Mouse (Mus musculus): Measurements from ENCODE around the gene Ttll8. TPM values are rescaled to one million over a fixed set of nuclear protein-coding genes. Genes with fewer than 3 reads are reported as not detected.

The Ttll8 gene
- total RNA-seq, 2 experiments from 2014 or later = not detected

DNA sequence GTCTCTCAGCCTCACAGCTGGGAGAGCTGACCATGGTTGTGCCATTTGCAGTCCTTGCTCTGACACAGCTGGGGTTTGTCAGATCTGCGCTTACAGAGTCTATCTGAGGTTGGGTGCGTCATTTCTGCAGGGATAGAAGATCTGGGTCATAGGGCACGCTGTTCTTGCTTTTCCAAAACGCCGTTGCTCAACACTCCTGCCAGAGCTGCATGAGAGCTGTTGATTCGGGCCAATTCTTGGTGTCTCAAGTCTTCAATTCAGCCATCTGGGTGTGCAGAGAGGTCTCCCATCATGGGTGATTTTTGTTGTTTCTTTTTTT lies 32.3 kb downstream of the Ttll8 start:
- DNase-seq (ENCODE audit: low spot score) = peak; percentile 9

DNA sequence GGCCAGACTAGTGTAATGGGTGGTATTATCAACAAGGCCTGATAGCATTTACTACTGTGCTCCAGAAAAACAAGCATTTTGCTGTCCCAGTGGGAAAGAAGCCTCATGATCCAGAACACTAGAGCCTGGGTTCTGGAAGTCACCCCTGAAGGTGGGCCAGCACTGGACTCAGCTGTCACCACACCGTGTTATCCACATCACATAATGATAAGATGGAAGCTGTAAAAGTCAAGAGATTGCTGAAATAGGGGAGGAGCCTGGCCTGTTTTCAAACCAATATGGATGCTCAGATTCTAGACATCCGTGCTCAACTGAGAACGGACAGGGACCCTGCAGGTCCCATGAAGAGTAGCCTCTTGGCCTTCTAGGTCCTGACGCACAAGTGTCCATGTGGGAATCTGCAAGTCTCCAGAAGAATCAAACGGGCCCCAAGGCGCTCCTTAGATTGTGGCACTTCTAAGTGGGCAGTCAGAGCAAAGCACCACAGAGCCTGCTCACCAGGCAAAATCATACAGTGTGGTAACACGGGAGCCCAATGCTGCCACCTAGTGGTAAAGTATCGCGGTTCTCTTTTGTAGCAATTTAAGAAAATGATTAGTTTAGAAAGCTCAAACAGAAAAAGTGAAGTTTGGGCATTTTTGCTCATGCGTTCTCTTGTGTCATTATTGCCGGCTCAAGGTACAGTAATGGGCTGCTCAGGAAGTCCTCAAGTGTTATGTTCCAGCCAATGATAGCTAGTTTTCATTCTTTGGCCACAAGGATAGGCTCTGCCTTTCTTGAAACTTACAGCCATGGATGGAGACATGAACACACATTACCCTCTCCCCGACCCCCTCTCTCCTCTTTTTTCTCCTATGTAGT lies 32.9 kb downstream of the Ttll8 start:
- DNase-seq (ENCODE audit: low spot score) = peak; percentile 75

DNA sequence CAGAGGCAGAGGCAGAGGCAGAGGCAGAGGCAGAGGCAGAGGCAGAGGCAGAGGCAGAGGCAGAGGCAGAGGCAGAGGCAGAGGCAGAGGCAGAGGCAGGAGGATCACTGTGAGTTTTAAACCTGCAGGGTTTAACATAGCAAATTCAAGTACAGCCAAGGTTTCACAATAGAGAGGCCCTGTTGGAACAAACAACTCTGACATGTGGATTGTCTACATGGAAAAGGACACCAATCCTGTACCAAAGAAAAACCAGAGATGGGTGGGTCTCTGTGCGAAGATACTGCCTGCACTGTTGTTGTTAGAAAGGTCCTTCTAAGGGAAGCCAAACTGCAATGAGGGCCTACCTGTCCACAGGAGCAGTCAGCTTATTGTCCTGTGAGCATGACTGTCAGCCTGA lies 34.2 kb downstream of the Ttll8 start:
- no peak for DNase-seq (ENCODE audit: low spot score)

DNA sequence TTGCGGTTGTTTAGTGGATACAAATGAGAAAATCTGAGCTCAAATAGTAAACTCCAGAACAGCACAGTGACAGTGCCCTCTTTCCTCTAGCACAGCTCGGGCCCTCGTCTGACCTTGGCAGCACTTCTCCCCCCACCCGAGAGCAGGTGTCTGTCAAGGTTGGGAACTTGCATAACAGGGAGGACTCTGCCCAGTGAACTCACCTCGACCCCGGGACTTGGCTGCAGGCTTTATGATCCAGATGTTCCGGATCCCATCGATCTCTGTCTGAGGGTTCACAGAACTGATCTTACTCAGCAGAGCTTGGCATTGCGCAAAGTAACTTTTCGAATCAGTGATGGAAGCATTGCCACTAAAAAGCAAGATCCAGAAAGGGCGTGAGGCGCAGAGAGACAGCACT lies 34.9 kb downstream of the Ttll8 start:
- no peak for DNase-seq (ENCODE audit: low spot score)

DNA sequence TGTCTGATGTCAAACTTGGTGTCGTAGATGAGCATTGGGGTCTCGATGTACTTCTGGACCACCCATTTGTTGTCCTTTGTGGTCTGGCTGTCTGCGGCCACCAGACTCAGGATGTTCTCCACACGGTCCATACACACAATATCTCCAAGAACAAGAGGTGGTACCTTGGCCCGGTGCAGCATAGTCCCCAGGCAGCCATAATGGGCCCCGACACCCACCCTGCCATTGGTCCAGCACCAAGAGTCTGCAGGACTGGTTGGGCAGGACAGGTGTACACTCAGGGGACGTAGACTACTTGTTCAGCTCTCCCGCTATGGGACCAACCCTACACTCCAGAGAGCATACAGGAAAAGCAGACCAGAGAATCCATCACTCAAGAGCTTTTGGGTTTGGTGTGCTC lies 37.1 kb downstream of the Ttll8 start:
- no peak for DNase-seq (ENCODE audit: low spot score)

DNA sequence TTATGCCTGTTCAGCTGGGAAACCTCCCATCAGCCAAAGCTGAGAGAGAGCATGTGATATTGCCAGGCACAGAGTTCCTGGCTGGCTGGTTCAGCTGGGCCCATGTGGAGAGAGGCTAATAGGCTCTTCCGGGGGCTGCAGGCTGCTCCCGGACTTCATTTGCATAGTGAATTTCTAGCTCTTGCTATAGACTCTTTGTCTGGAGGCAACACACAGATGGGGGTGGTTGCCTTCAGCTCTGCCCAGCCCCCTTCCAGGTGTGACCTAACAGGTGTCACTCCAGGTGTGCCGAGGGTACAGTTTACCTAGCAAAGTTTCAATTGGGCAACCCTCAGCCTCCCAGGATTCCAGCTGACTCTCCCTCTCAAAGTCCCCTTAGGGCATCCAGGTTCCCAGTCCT lies 37.9 kb downstream of the Ttll8 start:
- DNase-seq (ENCODE audit: low spot score) = no peak

DNA sequence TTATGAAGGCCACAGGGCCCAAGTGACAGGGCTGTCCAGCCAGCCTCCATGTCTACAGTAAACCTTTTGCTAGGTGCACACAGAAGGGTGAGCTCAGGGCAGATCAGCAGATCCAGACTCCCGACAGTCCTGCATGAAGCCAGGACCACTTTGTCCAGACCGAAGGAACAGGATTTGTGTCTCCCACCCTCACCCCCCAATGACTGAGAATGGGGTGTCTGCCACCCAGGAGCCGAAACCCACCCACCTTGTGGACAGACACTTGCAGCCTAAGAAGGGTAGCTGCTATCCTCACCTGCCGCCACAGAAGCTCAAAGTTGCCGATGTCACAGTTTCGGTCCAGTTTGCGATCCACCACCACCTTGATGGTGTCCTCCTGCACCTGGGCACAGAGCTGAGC lies 39.2 kb downstream of the Ttll8 start:
- no peak for DNase-seq (ENCODE audit: low spot score)

DNA sequence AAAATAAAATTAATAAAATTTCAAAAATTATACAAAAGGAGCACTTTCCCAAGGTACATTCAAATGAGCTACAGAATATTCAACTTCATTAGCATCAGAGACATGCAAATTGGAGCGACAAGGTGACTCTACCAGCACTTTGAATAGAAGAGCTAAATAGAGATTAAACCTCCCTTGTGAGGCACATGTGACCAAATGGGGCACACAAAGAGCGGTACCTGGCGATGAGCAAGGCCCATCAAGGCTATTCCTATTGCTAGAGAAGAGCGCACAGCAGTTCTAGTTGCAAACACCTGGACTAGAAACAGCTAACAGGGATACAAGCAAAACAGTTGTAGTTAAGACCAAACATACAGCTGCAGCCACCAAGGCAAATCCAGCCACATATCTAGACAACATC lies 47.9 kb downstream of the Ttll8 start:
- DNase-seq (ENCODE audit: low spot score) = no peak

DNA sequence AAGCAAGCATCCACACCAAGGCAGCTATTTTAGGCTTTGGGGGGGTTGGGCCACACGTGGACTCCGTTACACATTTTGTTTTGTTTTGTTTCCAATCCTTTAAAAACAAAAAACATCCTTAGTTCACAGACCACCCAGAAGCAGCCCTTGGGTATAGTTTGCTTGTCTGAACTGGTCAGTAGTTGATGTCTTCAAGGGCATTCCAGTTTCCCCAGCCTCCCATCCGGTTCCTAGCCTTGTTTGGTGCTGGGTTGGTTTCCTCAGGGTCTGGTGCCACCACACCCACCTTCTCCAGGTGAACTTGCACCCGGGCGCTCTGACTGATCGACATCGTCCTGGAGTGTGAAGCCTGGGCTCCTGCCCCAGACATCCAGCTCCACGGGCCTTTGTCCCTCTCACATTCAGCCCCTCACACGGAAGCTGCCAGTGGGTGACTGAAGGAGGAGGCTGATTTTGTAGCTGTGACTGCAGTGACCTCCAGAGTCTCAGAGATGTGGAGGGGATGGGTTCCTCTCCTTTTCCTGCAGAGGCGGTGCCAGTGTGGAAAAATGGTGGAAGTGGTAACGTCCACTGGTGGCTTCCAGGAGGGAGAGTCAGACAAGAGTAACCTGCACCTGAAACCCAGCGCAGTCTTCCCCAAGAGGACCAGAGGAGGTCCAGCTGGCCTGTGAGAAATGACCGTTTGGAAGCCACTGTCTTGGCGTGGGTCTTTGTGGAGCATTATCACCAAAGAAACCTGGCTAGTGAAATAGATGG lies 50.0 kb downstream of the Ttll8 start:
- DNase-seq (ENCODE audit: low spot score) = no peak

DNA sequence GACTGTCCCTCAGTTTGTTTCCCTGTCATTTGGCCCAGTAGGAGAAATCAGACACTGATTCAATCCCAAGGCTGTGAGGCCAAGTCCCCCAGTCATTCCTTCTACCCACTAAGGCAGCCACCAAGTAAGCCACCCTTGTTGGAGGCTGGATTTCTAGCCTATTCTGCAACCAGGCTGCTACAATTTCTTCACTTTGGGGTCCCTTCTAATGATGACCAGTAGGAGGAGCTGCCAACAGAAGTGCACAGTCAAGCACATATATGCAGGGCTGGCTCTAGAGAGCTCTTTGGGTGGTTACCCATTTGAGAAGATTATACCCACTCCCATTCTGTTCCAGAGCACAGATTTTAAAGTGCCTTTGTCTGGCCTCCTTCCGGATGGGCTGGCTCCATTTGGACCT lies 51.1 kb downstream of the Ttll8 start:
- no peak for DNase-seq (ENCODE audit: low spot score)

DNA sequence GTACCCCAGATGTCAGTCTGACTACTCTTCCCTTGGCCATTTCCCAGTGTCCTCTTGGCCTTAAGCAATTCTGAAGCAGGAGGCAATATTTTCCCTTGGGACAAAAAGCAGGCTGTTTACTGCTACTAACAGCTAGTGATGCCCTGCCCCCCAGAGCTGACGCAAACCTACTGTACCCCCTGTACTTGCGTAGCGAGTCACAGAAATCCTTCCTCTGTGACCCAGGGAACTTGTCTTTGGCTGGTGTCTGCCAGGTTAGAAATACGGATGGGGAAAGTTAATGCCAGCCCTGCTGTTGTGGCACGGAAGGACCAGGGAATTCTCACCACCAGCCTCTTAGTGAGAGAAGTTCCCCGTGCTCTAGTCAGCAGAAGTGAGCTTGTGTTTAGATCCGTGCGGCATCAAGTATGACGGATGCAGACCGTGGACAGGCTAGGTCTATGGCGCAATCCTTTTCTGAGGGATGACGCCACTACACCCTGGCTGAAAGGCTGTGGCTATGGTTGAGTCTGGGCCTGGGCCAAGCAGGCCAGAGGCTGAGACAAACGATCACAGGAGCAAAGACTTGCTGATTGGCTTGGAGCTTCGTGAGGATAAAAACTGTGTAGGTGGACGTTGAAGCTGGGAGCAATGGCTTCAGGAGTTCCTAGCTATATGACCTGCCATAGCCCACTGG lies 51.9 kb downstream of the Ttll8 start:
- DNase-seq (ENCODE audit: low spot score) = no peak

DNA sequence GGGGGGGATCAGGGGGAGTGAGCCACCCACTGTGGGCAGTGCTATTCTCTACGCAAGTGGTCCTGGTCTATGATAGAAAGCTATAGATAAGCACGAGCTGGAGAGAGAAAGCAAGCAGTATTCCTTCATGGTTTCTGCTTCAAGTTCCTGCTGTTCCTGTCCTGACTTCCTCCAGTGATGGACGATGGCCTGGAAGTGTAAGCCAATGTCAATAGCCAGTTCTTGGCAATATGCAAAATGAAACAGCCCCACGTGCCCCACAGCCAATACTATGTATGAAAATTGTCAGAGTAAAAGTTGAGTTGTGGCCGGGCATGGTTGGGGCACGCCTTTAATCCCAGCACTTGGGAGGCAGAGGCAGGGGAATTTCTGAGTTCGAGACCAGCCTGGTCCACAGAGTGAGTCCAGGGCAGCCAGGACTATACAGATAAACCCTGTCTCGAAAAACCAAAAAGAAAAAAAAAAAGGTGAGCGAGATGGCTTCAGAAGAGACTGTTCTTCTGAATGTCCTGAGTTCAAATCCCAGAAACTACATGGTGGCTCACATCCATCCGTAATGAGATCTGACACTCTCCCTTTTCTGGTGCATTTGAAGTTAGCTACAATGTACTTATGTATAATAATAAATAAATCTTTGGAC lies 57.8 kb downstream of the Ttll8 start:
- DNase-seq (ENCODE audit: low spot score) = no peak

DNA sequence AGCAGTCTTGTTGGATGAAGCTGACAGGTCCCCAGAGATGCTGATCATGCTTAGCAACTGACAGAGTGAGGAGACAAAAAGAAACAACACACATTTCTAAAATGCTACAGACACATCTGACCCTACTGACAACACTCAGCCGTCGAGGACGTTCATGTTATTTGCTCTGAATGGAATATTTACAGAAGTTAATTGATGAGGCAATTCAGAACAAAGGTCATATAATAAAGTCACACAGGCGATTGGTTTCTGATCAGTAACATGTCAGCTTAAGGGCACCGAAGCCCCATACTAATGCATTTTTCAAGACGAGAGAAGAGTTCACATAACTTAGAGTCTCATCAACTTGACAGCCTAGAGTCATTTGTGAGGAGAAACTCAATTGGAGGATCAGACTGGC lies 58.3 kb downstream of the Ttll8 start:
- DNase-seq (ENCODE audit: low spot score) = no peak

DNA sequence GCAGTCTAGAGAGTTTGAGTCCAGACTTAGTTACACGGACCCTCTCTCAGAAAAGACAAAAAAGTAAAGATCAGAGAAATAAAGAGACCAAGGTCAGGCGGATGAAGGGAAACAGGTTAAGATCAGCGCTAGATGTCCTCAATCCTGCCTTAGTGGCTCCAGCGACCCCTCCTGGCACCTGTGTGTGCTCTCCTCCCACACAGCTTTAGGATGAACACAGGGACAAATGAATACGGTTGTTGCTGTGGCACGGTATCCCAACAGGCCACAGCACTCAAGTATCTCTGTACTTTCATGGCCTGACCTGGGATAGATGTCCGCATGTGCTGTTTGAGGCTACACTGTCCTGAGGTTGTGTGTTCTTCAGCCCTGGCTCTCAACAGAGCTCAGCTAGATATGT lies 59.1 kb downstream of the Ttll8 start:
- no peak for DNase-seq (ENCODE audit: low spot score)

DNA sequence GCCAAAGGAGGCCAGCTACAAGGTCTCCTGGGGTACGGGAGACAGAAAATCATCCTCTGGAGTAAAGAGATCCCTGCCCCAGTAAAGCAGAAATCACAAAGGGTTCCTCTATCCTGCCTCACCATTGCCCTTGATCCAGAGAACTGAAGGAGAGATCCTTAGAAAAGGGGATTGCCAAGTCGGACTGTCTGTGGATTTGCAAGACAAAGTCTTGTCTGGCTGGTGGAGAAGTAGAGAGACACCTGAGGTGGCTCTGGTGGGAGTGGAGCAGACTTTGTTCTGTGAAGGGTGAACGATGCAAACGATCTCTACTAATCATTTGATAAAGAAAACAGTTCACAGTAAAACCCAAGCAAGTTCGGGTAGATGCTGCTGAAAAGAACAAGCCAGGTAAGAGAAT lies 61.3 kb downstream of the Ttll8 start:
- DNase-seq (ENCODE audit: low spot score) = no peak

DNA sequence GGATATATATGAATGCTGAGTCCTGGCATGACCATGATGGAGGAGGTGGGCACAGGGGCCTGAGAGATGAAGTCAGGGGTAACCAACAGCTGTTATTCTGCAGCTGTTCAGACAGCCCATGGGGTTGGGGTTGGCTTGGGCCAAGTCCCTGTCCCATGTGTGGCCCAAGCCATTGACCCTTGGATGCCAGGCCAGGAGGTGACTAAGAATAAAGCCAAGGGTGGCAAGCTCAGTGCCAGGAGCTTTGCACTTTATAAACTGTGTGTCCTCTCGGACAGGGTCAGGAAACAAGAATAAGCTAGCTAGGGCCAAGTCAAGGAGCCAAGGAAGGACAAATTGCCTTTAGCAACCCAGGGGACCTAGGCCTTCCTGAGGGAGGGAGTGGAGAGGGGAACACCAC lies 62.0 kb downstream of the Ttll8 start:
- DNase-seq (ENCODE audit: low spot score) = no peak

DNA sequence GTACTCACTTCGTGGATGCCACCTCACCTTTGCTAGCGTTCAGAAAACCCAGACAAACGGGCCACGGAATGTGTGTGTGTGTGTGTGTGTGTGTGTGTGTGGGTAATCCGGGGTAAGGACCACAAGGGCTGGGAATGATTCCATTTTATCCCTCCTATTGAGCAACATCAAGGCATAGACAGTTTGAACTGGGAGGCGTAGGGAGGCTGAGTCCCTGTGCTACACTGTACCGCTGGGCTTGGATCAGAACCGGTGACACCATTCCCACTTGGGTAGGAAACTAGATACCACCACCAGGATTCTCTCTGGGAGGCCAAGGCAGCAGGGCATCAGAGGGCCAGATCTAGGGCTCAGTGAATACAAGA lies 62.6 kb downstream of the Ttll8 start:
- no peak for DNase-seq (ENCODE audit: low spot score)

DNA sequence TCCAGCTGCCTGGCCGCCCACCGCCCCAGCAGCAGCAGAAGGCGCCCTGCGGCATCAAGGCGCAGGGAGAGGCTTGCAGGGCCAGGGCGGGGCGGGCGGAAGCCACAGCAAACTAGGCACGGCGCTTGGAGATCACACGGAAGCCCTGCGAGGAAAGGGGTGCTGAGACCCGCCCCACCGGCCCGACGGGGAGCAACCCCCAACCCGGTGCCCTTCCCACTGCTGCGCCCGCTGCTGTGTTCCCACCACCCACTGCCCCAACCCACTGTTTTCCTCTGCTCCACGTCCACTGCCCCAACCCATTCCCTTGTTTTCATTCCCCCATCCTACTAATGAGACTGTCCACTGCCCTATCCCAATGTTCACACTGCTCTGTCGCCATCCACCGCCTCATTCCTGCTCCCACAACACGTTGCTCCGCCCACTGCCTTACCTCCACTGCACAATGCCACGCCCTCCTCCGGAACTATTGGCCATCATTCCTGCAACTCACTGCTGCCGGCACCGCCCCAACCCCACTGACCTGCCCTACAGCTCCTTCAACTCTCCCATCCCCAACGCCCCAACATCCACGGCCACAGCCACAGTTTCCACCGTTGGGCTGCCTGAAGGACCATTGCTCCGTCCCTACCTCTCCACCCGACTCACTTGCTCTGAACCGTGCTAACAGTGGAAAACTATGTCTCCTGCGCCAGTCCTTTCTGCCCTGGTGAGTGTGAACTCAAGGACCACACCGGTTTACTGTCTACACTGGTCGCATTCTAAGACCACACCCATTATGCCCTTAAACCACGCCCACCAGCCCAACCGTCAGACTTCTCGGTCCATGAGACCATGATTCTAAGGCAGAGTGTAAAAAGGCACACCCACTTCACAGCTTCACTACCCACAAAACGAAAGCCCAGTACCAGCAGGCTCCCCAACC lies 63.2 kb downstream of the Ttll8 start:
- DNase-seq (ENCODE audit: low spot score) = peak; percentile 34

DNA sequence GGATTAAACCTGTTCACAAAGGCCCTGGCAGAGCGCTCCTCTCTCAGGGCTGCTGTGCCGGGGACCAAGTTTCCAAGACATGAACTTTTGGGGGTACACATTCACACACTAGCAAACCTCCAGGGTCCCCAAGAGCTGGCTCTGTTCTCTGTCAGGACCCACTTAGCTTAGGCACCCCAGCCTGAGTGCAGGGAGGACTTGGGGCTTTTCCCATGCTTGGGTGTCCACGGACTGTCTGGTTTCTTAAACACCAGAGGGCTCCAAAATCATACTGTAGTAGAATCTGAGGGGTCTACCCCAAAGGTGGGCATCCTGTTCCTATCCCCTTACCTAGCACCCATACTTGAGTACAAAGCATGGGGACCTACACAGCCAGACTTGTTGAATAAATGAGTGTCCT lies 64.2 kb downstream of the Ttll8 start:
- no peak for DNase-seq (ENCODE audit: low spot score)

DNA sequence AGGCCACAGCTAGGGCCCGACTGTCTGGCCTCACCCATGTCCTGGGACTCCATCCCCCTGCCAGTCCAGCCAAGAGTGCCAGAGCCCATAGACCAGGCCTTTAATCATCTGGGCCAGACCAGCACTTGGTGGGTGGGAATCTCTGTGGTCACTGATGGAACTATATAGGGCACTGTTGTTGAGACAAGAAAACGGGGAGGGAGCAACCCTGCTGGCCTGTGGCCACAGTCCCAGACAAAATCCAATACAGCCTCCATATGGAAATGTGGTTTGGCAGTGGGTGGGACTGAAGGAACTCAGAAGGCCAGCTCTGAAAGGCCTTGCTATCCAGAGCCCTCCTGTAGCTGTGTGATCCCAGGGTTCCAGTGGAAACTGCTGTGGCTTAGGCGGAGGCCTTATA lies 65.2 kb downstream of the Ttll8 start:
- no peak for DNase-seq (ENCODE audit: low spot score)

DNA sequence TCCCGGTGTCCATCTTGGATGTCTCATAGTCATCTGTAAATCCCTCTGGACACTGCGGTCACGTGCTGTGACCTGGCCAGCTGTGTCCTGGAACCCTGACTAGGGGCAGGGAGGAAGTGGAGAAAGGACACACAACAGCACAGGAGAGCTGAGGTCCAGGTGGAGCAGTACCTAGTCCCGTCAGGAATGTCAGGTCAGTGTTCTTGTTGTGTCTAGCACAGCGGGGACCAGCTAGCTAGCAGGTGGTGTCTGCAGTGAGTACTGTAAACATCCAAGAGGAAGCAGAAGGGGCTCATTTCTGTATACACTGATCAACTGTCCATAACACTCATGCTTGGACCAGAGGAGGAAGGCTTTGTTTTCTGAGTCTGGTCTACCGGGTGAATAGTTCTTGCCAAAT lies 68.8 kb downstream of the Ttll8 start:
- DNase-seq (ENCODE audit: low spot score) = no peak

Measured in gastrocnemius, adult 18-20 months (tissue).